Mouse (Mus musculus): ENCODE measurements around the gene Hoxa6. TPM values are rescaled to one million over a fixed set of nuclear protein-coding genes. Genes with fewer than 3 reads are reported as not detected.

Hoxa6 gene
- total and polyA plus RNA-seq, 3 experiments = 0.58 to 2.2 (median 2.1) TPM

DNA sequence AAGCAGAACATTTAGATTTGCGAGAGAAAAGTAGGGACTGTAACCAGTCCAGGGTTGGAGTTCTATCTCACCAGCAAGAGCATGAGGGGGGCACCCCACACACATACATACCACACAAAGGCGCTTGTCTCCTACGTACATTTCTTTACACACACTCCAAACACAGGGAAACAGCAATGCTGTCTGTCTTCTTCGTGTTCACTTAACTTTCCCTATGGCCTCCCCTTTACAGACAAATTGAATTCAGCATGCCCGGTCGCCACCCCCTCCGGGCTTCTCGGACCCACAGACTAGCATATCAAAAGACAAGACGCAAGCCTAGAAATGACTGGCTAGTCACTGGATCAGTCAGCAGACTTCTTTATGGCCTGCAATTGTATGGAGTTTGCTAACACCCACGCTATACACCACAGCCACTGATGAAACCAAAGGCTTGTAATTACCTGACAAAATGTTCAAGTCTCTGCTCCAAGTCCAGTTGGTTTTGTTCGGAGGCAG, 28.3 kb downstream of the Hoxa6 start:
- Histone ChIP-seq H3K27ac (ENCODE audit: insufficient read depth, low read depth) (no peak overlapping the region), H3K27me3 (replicated peaks) (no peaks in the 10 kb centered on the region), H3K79me2 (replicated peaks; ENCODE audit: control insufficient read depth, extremely low read depth, insufficient read depth, poor library complexity, severe bottlenecking) (no peaks in the 10 kb centered on the region), H3K9me3 (replicated peaks; ENCODE audit: low read length) (peaks cover 2% of the 10 kb centered on the region), H3K4me3 (replicated peaks in 1 of 3; ENCODE audit: low read depth in 2 of 3, low read length in 2 of 3, poor library complexity in 1 of 3) (no peak overlapping the region), H3K4me2 (ENCODE audit: insufficient read depth, low read depth, poor library complexity, severe bottlenecking) (no peak overlapping the region), H3K4me1 (ENCODE audit: control insufficient read depth in 1 of 2, insufficient read depth in 2 of 2) (no peaks in the 10 kb centered on the region), H3K9ac (ENCODE audit: insufficient read depth, low read depth) (no peak overlapping the region), H3K36me3 (replicated peaks in 1 of 2; ENCODE audit: control insufficient read depth in 1 of 2, insufficient read depth in 1 of 2, low read length in 1 of 2) (no peaks in the 10 kb centered on the region)
- TF ChIP-seq E2F4 (IDR thresholded peaks at IDR 0.05; ENCODE audit: insufficient replicate concordance, low read depth, low read length) (no peak), UBTF (IDR thresholded peaks at IDR 0.05; ENCODE audit: low read depth, low read length) (no peak), TCF12 (IDR thresholded peaks at IDR 0.05; ENCODE audit: low read depth, low read length) (no peak), CHD1 (IDR thresholded peaks at IDR 0.05; ENCODE audit: low read depth, low read length) (no peak), ELF1 (IDR thresholded peaks at IDR 0.05; ENCODE audit: low read depth, low read length) (no peak), JUND (conservative IDR thresholded peaks at IDR 0.05; ENCODE audit: low read depth, low read length) (no peak), HCFC1 (IDR thresholded peaks at IDR 0.05; ENCODE audit: low read depth, low read length) (no peak), EP300 (IDR thresholded peaks at IDR 0.05; ENCODE audit: low read length) (no peak), MAZ (IDR thresholded peaks at IDR 0.05; ENCODE audit: low read depth, low read length) (no peak), BHLHE40 (IDR thresholded peaks at IDR 0.05; ENCODE audit: low read depth, low read length) (no peak), POLR2A (IDR thresholded peaks at IDR 0.05; ENCODE audit: low read depth, low read length) (no peak), MYC (IDR thresholded peaks at IDR 0.05; ENCODE audit: low read depth, low read length) (no peak), GABPA (IDR thresholded peaks at IDR 0.05; ENCODE audit: insufficient replicate concordance, low read depth, low read length) (no peak), ZMIZ1 (IDR thresholded peaks at IDR 0.05; ENCODE audit: low read depth, low read length) (no peak), ETS1 (conservative IDR thresholded peaks at IDR 0.05; ENCODE audit: low read depth, low read length) (no peak), PAX5 (IDR thresholded peaks at IDR 0.05; ENCODE audit: low read length) (no peak), SMC3 (IDR thresholded peaks at IDR 0.05; ENCODE audit: low read depth, low read length) (no peak)
- in situ Hi-C loops (cut with MboI; ENCODE audit: low pct_ligation_motif_present, low pct_unique_long_range_greater_than_20kb, low sequenced_read_pairs) = no loop called here
- no peak for DNase-seq (ENCODE audit: extremely low read depth)
- dilution Hi-C loops (cut with MboI; ENCODE audit: extremely low pct_ligation_motif_present, extremely low pct_unique_long_range_greater_than_20kb, low sequenced_read_pairs) = no loop called here

DNA sequence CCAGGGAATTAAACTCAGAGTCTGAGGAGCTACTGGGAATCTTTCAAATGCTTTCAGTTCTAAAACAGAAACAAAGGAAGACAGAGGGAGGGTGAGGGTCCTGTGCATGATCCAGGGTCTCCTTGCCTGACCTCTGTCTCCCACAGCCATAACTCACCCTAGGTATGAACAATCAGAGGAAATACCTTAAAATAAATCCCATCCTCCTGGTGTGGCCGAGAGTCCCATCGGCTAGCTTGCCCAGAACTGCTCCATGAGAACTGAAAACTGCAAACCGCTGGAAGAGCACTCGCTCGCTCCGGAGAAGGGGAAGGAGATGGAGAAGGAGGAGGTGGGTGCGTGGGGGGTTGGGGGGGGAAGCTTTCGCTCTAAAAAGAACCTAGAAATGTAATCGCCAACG, 28.8 kb downstream of the Hoxa6 start:
- no peak overlapping the region for H3K9ac ChIP-seq (ENCODE audit: insufficient read depth, low read depth)
- H3K4me3 ChIP-seq (replicated peaks in 1 of 3; ENCODE audit: low read depth in 2 of 3, low read length in 2 of 3, poor library complexity in 1 of 3) = no peak overlapping the region
- no peaks in the 10 kb centered on the region for H3K27me3 ChIP-seq (replicated peaks)
- no peak for DNase-seq (ENCODE audit: extremely low read depth)
- H3K27ac ChIP-seq (ENCODE audit: insufficient read depth, low read depth) = no peak overlapping the region
- no peak for TF ChIP-seq BHLHE40 (IDR thresholded peaks at IDR 0.05; ENCODE audit: low read depth, low read length)
- TF ChIP-seq GABPA (IDR thresholded peaks at IDR 0.05; ENCODE audit: insufficient replicate concordance, low read depth, low read length) = no peak
- TF ChIP-seq SMC3 (IDR thresholded peaks at IDR 0.05; ENCODE audit: low read depth, low read length) = no peak
- no peak for TF ChIP-seq E2F4 (IDR thresholded peaks at IDR 0.05; ENCODE audit: insufficient replicate concordance, low read depth, low read length)
- no peak for TF ChIP-seq MEF2A (IDR thresholded peaks at IDR 0.05; ENCODE audit: borderline replicate concordance, low read depth, low read length)
- no peak for TF ChIP-seq NRF1 (IDR thresholded peaks at IDR 0.05; ENCODE audit: low read depth, low read length)
- TF ChIP-seq PAX5 (IDR thresholded peaks at IDR 0.05; ENCODE audit: low read length) = no peak
- H3K79me2 ChIP-seq (replicated peaks; ENCODE audit: control insufficient read depth, extremely low read depth, insufficient read depth, poor library complexity, severe bottlenecking) = no peaks in the 10 kb centered on the region
- H3K4me2 ChIP-seq (ENCODE audit: insufficient read depth, low read depth, poor library complexity, severe bottlenecking) = no peak overlapping the region
- no peaks in the 10 kb centered on the region for H3K4me1 ChIP-seq (ENCODE audit: control insufficient read depth in 1 of 2, insufficient read depth in 2 of 2)
- dilution Hi-C loops (cut with MboI; ENCODE audit: extremely low pct_ligation_motif_present, extremely low pct_unique_long_range_greater_than_20kb, low sequenced_read_pairs) (no loop called here), in situ Hi-C loops (cut with MboI; ENCODE audit: low pct_ligation_motif_present, low pct_unique_long_range_greater_than_20kb, low sequenced_read_pairs) (no loop called here)
- no peaks in the 10 kb centered on the region for H3K36me3 ChIP-seq (replicated peaks in 1 of 2; ENCODE audit: control insufficient read depth in 1 of 2, insufficient read depth in 1 of 2, low read length in 1 of 2)
- H3K9me3 ChIP-seq (replicated peaks; ENCODE audit: low read length) = peaks cover 5% of the 10 kb centered on the region

All from CH12.LX (cell line).